Mouse (Mus musculus) ES-E14 (cell line): ENCODE data around the gene Ahdc1. TPM values are rescaled to one million over a fixed set of nuclear protein-coding genes. Genes with fewer than 3 reads are reported as not detected.
A peak's percentile ranks its signal among the peaks of the same experiment; 100 is the strongest.

Experiments
- DNase-seq: peaks from one replicate; pipeline ENCODE4 v3.0.0-alpha.2; 2013; ENCODE audit warnings: low read depth, low spot score
- H3K27ac ChIP-seq: 2 replicates; pipeline ENCODE4 v1.5.1; 2012; ENCODE audit warnings: low read depth, mild to moderate bottlenecking, low read length, moderate library complexity, mixed read lengths; ENCODE audit not compliant: poor library complexity, insufficient read depth, severe bottlenecking
- H3K36me3 ChIP-seq: 2 replicates; pipeline ENCODE4 v1.6.1; 2012; ENCODE audit warnings: mild to moderate bottlenecking, low read length, moderate library complexity, mixed read lengths; ENCODE audit not compliant: control insufficient read depth, poor library complexity, insufficient read depth, severe bottlenecking
- H3K4me1 ChIP-seq, 2 experiments: fragments of 150-350 bp in 1 of 2; sonication (generic) in 1 of 2; 2 replicates each; pipeline ENCODE4 v1.6.1; 2012; ENCODE audit warnings: low read length in 2 of 2, mild to moderate bottlenecking in 1 of 2, mixed read lengths in 1 of 2; ENCODE audit not compliant: control insufficient read depth in 2 of 2, insufficient read depth in 2 of 2, poor library complexity in 1 of 2
- H3K4me3 ChIP-seq, 2 experiments: fragments of 150-350 bp in 1 of 2; sonication (generic) in 1 of 2; 2 replicates each; pipeline ENCODE4 v1.5.1; 2012; ENCODE audit warnings: low read length in 2 of 2, low read depth in 1 of 2, mild to moderate bottlenecking in 1 of 2, mixed read lengths in 1 of 2; ENCODE audit not compliant: insufficient read depth in 1 of 2, poor library complexity in 1 of 2, severe bottlenecking in 1 of 2
- H3K9ac ChIP-seq: 2 replicates; pipeline ENCODE4 v1.6.1; 2012; ENCODE audit warnings: low read depth, mild to moderate bottlenecking, low read length, mixed read lengths; ENCODE audit not compliant: poor library complexity, insufficient read depth, severe bottlenecking
- H3K9me3 ChIP-seq: fragments of 150-350 bp; sonication (generic); 2 replicates; pipeline ENCODE4 v1.6.1; 2012; ENCODE audit warnings: low read depth, mild to moderate bottlenecking, low read length; ENCODE audit not compliant: control insufficient read depth, insufficient read depth
- CHD2 ChIP-seq: IDR thresholded peaks from 2 replicates; pipeline ENCODE4 v1.6.1; 2014; ENCODE audit warnings: mild to moderate bottlenecking, low read depth, low read length, inconsistent platforms
- HCFC1 ChIP-seq: IDR thresholded peaks from 2 replicates; pipeline ENCODE4 v1.6.1; 2012; ENCODE audit warnings: low read length, inconsistent platforms, borderline replicate concordance; ENCODE audit not compliant: insufficient read depth
- MAFK ChIP-seq: IDR thresholded peaks from 2 replicates; pipeline ENCODE4 v1.6.1; 2014; ENCODE audit warnings: mild to moderate bottlenecking, low read depth, low read length, inconsistent platforms; ENCODE audit not compliant: insufficient read depth
- ZC3H11A ChIP-seq: IDR thresholded peaks from 2 replicates; pipeline ENCODE4 v1.6.1; 2012; ENCODE audit warnings: low read depth, mild to moderate bottlenecking, inconsistent platforms, low read length, borderline replicate concordance
- ZNF384 ChIP-seq: IDR thresholded peaks from 2 replicates; pipeline ENCODE4 v1.6.1; 2012; ENCODE audit warnings: low read depth, low read length, inconsistent platforms
- in situ Hi-C, 2 experiments: fragments of 600-800 bp; cut with MboI; formaldehyde crosslinking; loops; one replicate each; pipeline ENCODE4 v1.15.1; 2025; ENCODE audit warnings: low sequenced_read_pairs in 2 of 2, inconsistent platforms in 1 of 2; ENCODE audit not compliant: unreplicated experiment in 2 of 2
- total RNA-seq: library from RNA; depleted of rRNA; stranded (reverse); fragments of 300-350 nt; gene quantifications from 2 replicates; pipeline ENCODE4 v1.2.3, GENCODE M21; 2012

Gene Ahdc1
- total RNA-seq, 1 experiment, result 61.8 TPM

DNA sequence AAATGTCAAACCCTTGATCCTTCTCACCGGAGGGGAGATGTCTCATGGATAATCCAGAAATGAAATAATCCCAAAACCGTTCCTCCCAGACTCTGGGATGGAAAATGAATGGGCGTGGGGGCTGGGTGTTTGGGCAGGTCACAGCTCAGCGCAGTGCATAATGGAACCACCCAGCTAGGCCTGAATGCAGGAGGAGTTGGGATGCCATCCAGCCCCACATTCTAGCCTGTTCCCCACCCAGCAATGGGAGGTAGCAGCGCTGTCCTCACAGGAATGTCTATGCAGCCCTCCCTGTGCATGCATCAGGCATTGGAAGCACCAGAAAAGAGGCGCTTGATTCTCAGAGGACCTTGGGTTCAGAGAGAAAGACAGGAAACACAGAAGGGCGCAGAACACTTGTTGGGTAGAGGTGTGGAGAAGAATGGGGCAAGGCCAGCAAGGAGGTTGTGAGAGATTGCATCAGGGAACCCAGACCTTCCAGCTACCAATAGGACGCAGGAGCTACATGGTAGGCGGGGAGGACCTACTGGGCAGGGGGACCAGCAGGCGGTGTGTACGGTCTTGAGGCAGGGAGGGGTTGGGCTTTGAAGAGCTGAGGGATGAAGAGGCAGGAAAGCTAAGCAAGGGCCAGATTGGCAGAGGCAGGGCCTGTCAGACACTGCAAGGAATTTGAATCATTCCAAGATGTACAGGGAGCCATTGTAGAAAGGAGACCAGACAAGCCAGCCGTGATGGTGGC, 57.5 kb downstream of the Ahdc1 start:
- Histone ChIP-seq H3K9ac (0 out of 2 replicates have a peak overlapping the region, but pooled peaks have one; percentile 29), H3K9me3 (no peaks in the 10 kb centered on the region), H3K4me1 (peaks cover 5 to 37% of the 10 kb centered on the region in 2 experiments; a peak in 2 of 4 replicates), H3K36me3 (peaks cover 85% of the 10 kb centered on the region), H3K4me3 (no peak overlapping the region), H3K27ac (no peak overlapping the region)
- TF ChIP-seq CHD2, result no peak
- TF ChIP-seq ZNF384, result no peak
- TF ChIP-seq ZC3H11A, result no peak
- no peak for TF ChIP-seq MAFK
- TF ChIP-seq HCFC1, result no peak
- in situ Hi-C loops, result no loop called here
- no peak for DNase-seq

DNA sequence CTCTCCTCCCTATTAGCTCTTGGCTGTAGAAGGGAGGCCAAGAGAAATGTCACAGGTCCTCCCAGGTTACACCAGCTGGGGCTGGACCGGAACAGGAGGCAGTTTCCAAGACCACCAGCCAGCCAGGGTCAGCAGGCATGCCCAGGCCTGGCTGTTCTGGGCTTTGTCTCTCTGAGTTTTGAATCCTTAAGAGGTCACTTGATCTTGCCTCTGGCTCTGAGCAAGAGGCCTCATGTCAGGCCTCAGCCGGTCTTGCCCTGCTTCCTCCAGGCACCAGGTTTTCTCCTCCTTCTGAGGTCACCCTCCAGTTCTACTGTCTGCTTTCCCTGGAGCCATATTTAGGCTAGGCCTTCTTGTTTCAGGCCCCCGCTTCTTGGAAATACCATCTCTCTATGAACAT, 59.3 kb downstream of the Ahdc1 start:
- H3K27ac ChIP-seq, result peak overlapping the region; percentile 42
- in situ Hi-C loops, result no loop called here

DNA sequence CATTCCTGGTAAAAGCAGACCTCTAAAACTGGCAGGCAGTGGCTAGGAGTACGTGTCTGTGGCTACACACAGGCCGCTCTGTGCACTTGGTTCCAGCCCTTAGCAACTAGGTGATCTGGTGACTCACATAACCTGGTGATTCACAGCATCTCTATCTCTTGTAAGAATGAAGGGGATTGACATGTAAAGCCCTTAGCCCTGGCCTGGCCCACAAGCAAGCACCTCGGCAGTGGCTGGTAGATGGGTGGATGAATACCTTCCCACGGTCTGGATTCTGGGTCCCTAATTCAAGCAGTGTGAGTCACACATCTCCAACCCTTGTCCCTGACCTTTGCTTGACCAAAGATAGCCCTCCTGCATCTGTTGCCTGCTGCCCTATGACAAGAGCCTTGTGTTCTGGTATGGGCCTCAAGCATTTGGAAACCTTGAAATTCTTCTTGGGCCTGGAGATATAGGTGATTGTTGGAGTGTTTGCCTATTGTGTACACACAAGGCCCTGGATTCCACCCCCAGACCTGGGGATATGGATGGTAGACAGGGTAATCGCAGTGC, 59.8 kb downstream of the Ahdc1 start:
- Histone ChIP-seq H3K9me3 (no peaks in the 10 kb centered on the region), H3K4me3 (no peak overlapping the region), H3K27ac (peak overlapping the region; percentile 42), H3K9ac (no peak overlapping the region; the same call in 1 of the 2 replicates), H3K4me1 (peaks cover 3 to 51% of the 10 kb centered on the region in 2 experiments; a peak in 3 of 4 replicates), H3K36me3 (peaks cover 78% of the 10 kb centered on the region)
- in situ Hi-C loops, result no loop called here
- TF ChIP-seq CHD2 (no peak), ZC3H11A (no peak), HCFC1 (no peak), ZNF384 (no peak), MAFK (no peak)
- DNase-seq, result no peak

More for the DNA sequence above, 59.3 kb downstream of the Ahdc1 start:
- peaks cover 83% of the 10 kb centered on the region for H3K36me3 ChIP-seq
- H3K9me3 ChIP-seq, result no peaks in the 10 kb centered on the region
- H3K4me3 ChIP-seq, result no peak overlapping the region
- no peak for TF ChIP-seq CHD2
- TF ChIP-seq MAFK, result no peak
- TF ChIP-seq HCFC1, result no peak
- TF ChIP-seq ZNF384, result no peak
- TF ChIP-seq ZC3H11A, result no peak
- DNase-seq, result no peak
- H3K9ac ChIP-seq, result no peak overlapping the region; the same call in 1 of the 2 replicates
- H3K4me1 ChIP-seq, result peaks cover 3 to 53% of the 10 kb centered on the region in 2 experiments; a peak in 3 of 4 replicates

DNA sequence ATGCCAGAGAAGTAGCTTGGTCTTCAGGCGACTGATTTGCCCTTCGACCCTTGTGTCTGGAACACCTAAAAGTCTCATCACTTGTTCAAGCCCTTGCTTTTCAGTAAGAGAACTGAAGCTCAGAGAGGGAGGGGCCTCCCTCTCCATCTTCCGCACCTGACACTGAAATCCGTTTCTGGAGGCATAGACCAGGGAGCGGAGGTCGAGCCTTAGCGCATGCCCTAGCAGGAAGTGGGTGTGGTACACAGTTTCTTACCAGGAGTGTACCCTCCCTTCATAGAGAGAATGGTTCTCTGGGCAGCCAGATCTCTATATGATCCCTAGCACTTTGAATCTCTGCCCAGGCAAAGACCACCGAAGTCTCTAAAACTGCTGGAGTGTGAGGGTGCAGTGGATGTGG, 62.1 kb downstream of the Ahdc1 start:
- Histone ChIP-seq H3K4me1 (peaks cover 5 to 62% of the 10 kb centered on the region in 2 experiments; a peak in 3 of 4 replicates), H3K36me3 (peaks cover 78% of the 10 kb centered on the region), H3K27ac (no peak overlapping the region), H3K4me3 (no peak overlapping the region), H3K9ac (no peak overlapping the region), H3K9me3 (no peaks in the 10 kb centered on the region)
- in situ Hi-C loops, result no loop called here
- DNase-seq, result no peak
- TF ChIP-seq CHD2 (no peak), MAFK (no peak)
